Mouse (Mus musculus) retina, postnatal 7 days (tissue): ENCODE measurements at regions not wholly inside any gene's neighbourhood (a gene's known extent, or its start where the extent isn't known, plus 50 kb on each side); places are given as distances from the start of the nearest gene placed in this dataset.

Experiments used
- DNase-seq: peaks from one replicate; pipeline ENCODE4 v3.0.0-alpha.2; 2012; ENCODE audit warnings: low read depth, low spot score

DNA sequence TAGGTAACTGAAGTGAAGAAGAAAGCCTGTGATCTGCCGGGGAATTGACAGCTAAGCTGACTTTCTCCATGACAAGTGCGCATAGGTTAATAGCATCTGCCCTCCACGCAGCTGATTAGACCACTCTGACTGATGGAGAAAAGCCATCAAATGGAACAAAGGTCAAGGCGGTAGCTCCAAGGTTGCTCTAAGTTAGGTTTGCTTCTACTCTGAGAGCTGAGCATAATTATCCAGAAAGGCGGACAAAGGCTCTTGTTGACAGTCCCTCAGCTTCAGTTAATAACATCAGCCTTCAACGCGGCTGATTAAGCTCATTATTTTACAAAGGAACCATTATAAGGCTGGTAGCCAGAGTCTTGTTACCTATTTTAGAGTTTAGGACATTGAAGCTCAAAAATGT is 54.0 kb upstream of the Enpep start:
- no peak for DNase-seq

DNA sequence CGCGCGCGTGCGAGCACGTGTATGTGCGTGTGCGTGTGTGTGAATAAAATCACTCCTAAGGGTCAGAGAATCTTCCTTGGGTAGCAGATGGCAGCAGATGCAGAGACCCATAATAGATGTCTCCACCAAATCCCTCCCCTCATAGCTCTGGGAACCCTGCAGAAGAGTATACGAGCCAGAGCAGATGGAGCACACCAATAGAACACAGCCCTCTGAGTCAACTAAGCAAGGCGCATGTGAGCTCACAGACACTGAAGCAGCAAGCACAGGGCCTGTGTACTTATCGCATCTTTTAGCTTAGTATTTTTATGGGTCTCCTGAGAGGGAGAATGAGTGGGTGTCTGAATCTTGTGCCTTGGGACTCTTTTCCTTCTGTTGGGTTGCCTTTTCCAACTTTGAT is 58.0 kb upstream of the Enpep start:
- DNase-seq = no peak

DNA sequence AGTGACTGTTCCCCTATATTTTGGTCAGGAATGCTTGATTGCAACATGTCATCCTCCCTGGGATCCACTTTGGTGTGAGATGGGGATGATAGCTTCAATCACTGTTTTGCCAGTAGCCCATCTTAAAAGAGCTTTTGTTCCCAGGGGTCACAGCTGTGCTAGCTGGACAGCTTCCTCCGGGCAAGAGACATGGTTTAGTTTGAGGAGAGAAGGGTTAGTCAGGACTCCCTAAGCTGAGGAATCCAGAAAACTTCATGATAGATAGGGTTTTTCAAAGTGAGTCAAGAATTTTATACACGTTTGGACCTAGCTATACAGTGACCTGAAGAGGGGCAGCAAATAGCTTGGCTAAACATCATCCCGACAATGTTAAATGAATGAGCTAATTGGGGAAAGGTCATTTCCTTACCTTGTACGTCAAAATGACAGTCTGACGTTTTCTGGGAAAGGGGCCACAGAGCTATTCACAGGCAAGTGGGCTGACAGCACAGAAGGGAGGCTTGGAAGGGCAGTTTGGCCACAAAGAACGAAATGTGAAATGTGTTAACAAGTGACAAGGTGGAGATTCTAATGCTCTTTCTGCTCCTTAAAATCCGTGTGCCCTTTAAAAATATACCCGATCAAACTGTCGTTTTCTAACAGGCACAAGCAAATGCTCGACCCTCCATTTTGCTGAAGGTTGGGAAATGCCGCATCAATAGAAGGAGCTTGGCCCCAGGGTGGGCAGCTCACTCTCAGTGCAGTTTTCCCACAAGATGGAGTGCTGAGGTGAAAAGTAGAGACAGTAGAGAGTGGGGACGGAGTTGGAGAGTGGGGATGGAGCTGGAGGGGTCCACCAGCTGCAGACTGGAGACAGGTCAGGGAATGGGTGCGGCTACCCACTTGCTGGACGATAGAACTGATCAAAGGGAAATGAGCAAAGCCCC is 59.6 kb upstream of the Enpep start:
- no peak for DNase-seq

DNA sequence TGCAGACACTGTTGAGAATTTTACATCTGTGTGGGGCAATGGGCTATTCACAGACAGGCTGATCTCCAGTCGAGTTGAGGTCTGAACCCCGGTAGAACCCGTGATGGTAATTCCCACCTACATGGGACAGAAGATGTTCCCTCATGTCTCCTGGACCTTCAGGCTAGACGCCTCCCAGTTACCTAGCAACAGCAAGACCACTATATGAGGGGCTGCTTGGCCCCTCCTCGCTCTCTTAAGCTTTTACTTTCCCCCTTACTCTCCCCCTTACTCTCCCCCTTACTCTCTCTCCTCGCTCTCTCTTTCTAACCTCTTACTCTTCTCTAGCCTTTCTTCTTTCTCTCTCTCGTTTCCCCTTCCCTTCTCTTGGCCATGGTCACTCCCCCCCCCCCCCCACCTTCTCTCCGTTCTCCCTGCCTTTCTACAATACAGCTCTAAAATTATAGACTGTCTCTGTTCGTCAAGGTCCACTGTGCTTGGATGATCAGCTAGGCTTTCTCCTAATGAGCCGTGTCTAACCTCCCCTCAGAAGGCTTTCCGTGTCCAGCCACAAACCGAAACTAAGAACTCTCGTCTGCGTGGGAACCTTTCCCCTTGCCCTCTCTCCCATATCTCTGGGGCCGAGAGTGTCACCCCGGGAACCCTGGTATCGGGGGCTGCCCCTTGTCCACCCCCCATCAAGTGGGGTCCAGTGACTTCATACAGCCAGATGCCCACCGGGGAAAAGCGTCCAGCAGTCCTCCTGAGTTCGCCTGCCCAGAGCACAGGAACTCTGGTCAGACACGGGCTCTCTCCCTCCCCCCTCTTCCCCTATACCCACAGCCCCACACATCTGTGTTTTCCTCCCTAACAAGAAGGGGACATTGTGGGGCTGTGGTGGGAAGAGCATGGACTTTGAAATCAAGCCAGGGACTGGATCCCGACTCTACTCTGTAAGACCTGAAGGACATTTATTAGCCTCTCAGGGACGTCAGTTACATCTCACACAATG is 60.6 kb upstream of the Enpep start:
- DNase-seq = no peak

DNA sequence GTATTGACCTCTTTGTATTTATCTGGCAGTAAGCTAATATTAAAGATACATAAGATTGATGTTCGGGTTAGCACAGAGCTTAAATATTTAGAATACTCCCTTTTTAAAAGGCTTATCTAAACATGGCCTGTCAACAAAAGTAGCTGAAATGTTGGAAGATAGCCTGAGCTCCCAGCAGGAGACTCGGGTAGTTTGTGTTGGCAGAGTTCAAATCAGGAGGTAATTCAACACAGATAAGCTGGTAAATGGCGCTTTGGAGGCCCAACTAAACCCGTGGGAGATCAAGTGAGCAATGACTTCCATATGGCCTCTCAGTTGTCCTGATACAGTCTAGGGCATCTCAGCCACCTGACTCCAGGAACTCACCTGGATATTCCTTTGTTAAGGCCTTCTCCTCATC is 65.0 kb upstream of the Enpep start:
- no peak for DNase-seq

DNA sequence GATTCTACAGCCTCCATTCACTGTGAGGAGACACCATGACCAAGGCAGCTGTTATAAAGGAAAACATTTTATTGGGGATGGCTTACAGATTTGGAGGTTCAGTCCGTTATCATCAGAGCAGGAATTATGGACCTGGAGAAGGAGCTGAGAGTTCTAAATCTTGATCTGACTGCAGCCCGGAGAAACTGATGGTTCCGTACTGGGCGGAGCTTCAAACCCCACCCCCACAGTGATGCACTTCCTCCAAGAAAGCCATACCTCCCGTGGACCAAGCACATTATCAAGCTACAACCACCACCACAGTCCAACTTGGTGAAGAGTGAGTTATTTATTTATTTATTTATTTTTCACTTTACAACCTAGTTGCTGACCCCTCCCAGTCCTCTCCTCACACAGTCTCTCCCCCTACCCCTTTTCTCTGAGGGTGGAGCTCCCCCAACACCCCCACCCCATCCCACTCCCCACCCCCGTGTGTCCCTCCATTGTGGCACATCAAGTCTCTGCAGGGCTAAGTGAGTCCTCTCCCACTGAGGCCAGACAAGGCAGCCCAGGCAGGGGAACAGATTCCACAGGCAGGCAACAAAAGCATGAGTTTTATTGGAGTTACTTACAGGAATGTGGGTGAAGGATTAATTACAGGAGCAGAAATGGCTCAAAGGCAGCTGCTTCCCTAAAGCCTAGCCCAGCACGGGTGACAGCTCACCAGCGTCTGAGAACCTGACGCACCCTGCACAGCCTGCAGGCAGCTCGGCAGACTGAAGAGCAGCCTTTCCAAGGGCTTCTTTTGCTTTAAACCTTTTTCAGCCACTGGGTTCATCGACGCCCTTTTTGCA is 67.8 kb upstream of the Enpep start:
- no peak for DNase-seq

DNA sequence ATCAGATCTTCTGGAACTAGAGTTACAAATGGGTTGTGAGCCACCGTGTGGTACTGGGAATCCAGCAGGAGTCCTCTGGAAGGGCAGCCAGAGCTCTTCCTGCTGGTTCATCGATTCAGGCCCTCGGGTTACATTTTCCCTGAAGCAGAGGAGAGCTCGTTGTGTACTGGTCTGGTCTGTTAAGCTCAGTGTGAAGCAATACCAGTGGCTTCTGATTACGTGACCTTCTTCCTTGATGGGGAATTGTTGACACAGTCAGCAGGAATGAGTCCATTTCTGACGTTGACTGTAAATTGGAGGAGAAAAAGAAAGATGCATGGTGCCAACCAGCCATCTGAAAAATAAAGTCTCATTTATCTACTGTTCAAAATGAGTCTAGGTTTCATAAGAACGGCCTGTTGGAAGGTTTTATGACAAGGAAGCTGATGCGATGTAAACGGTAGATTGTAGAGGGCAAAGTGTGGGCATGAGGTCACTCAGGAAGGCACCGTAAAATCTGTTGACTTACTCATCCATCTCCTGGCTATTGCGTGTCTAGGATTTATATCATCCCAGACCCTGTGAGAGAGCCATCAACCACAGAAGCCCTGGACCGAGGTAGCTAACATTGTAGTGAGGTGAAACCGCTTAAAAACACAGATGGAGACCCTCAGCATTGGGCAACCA is 79.0 kb upstream of the Enpep start:
- no peak for DNase-seq

DNA sequence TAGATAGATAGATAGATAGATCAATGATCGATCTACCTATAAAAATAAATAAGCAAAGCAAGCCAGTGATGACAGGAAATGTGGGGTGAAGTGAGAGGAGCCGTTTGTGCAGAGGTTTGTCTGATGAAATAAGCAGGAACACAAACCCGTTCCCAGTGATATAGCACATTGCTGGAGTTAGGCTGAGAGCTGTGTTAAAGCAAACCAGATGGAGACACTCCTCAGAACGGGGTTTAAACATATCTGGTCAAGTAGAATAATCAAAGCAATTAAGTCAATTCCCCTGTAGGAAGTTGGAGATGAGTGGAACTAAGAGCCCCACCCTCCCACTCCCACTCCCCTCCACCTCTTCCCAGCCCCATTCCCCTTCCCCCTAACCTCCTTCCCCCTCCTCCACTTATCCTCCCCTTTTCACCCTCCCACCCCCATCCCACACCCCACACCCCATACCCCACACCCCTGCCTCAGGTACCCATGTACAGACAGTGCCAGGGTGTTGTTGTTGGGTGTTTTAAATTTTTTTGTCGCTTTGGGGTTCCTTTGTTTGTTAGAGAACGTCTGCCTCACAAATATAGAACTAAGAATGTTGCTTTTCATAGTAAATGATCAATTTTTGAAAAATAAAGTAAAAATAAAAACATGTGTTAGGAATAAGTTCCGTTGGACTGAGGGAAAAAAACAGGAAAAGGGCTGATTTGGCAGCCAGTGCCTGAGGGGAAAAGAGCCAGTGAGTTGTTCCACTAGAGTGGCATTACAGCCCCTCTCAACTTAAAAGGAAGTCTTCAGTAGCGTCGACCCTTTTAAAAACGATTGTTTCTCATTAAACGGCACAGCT is 79.8 kb upstream of the Enpep start:
- no peak for DNase-seq

DNA sequence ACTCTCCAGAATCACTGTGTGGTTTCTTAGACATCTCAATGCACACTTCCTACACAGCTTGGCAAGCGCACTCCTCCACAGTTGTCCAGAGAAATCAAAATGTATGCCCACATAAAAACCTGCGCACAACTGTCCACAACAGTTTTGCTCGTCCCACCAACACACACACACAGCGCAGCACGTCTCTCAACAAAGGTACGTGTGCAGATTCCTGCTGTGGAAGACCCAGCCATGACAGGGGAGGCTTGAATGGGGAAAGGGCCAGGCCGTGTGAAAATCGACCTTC is 80.4 kb upstream of the Enpep start:
- DNase-seq = no peak

DNA sequence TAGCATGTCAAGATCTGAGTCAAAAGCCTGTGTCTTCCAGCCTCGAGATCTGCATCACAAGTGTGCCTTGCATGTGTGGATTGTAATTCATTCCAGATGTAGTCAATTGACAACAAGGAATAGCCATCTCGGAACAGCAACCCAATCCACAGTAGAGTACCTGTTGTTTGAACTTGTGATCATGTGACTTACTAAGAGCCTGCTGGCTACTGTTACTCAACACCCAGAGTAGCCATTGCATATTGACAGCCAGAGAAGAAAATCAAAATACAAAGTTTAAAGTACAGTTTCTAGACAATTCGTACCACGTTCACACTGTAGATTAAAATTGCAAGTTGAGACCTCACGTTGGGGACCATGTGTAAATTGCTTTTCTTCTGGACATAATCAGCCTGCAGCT is 83.1 kb upstream of the Enpep start:
- DNase-seq = no peak

DNA sequence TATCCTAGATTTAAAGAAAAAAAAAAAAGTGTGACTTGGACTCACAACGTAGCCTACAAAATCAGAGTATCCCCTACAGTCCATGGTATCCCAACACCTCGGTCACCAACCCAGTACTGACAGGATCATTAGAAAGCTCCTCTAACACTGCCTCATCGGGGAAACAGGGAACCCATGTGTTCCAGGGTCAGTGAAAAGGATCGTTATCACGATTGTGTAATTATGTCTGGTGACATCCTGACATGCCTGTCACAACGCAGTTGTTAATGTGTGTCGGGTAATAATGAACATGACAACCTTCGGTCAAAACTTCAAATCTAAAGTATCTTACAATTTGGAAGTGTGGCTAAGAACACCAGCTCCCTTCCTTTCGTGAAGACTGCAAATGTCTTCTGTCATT is 83.8 kb upstream of the Enpep start:
- DNase-seq = no peak

DNA sequence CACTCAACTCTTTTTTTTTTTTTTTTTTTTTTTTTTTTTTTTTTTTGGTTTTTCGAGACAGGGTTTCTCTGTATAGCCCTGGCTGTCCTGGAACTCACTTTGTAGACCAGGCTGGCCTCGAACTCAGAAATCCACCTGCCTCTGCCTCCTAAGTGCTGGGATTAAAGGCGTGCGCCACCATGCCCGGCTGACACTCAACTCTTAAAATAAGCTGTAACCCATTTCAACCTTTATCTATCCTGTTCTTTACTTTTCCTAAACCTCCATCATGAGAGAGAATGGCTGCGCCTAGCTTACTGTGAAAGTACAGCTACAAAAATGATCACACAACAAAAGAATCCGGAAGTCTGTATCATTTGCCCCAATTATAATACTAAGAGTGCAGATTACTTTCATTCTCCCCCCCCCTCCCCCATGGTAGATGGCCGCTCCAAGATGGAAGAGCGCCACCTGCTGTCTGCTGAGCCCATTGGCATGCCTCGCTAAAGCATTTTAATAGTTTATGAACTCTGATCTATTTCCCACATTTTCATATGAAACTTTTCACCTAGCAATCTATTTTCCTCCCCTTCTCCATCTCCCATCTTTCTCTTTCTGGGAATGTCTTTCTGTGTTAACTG is 89.2 kb upstream of the Enpep start:
- DNase-seq = peak; percentile 17

DNA sequence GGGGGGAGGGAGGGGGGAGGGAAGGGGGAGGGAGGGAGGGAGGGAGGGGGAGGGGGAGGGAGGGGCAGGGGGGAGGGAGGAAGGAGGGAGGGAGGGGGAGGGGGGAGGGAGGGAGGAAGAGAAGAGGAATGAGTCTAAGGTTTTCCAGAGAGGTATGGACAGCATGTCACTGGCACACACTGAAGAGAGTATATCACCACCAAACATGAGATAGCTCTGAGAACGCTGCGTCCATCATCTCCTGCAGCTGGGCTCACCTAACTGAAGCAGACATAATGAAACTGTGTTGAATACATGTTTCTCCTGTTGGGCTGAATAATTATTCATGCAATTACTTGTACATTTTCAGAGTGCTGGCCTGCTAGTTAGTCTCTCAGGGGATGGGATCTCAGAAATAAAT is 96.2 kb upstream of the Enpep start:
- DNase-seq = no peak

DNA sequence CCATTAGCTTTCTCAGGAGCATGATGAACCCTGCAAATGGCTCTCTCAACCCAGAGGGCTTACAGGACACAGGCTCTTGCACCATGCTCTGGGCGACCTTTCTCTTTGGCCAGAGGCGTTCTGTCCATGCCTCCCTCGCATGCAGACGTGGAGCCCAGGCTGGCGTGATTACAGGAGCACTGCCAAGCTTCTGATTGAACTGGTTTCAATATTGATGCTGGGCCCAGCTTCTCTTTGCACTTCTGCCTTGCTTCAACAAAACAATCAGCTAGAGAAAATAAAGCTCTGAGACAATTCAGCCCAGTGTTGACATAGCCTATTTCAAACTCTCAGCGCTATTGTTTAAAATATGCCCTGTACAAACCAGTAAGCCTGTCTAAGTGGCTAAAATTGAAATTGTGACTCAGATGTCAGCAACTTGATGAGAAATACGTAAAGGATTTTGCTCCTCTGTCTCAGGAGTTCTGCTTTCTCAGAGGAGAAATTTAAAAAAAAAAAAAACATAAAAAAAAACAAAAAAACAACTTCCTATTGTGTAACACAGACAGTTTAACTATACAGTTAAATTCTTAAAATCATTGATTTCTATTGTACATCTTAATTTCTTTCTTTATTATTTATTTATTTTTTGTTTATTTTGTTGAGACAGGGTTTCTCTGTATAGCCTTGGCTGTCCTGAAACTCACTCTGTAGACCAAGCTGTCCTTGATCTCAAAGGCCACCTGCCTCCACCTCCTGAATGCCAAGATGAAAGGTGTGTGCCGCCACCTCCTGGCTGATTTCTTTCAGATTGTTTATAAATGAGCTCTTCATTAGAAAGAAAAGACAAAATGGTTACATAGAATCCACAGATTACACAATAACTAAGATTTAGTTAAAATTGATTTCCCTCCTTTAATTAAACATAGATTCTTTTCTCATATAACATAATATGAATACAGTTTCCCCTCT is 96.9 kb upstream of the Enpep start:
- no peak for DNase-seq

DNA sequence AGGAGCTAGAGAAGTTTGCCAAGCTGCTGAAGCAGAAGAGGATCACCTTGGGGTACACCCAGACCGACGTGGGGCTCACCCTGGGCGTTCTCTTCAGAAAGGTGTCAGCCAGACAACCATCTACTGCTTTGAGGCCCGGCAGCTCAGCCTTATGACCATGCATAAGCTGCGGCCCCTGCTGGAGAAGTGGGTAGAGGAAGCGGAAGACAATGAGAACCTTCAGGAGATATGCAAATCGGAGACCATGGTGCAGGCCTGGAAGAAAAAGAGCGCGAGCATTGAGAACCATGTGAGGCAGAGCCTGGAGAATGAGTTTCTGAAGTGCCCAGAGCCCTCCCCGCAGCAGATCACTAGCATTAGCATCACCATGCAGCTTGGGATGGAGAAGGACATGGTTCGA is 98.1 kb upstream of the Elovl6 start:
- DNase-seq = no peak

DNA sequence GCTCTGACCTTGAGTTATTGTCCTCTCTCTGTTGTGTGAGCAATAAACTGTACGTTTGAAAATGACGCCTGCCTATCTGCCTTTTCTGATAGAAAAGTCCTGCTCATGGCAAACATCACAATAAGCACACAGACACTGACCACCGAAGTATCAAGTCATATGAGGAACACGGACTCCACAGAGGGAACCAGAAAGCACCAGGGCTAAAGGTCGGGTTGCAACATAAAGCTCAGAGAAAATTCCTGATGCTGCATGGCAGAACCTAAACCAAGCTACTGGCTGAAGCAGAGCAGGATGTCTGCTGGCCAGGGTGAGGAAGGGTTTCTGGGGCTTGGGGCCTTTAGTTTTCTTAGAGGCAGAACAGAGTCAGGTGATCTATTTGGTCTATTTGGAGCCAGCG is 94.5 kb upstream of the Elovl6 start:
- DNase-seq = no peak

DNA sequence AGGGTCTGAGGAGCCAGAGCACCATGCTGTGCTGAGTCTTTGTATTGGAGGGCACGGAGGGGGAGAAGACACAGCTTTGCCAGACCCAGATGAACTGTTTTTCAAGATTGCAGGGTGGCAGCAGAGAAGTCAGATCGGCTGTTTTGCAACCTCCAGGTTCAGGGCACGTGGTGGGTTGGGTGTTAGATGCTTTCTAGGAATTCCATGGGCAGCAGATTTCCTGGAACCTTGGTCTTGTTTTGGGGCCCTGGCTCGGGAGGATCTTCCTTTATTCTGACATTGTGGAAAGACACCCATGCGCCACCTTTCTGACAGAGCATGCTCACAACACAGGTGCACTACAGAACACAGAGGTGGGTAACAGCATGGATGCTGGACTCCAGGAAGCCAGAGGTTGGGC is 89.4 kb upstream of the Elovl6 start:
- no peak for DNase-seq

DNA sequence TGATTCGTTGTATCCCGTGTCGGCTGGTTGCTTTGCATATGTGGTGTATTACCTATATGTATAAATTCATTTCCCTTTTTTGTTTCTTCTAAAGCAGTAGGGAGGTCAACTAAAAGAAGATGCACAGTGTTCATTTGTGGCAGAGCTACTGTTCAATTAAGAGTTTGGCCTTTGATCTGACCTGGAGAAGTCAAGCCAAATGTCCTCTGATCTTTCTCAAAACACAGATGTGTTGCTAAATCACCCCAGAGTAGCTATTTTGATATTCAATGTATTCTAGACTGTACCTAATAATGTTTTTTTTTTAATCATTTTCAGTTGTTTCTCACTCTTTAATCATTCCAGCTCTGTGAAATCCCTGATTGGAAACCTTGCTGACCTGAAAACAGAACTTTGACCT is 87.9 kb upstream of the Elovl6 start:
- DNase-seq = no peak

DNA sequence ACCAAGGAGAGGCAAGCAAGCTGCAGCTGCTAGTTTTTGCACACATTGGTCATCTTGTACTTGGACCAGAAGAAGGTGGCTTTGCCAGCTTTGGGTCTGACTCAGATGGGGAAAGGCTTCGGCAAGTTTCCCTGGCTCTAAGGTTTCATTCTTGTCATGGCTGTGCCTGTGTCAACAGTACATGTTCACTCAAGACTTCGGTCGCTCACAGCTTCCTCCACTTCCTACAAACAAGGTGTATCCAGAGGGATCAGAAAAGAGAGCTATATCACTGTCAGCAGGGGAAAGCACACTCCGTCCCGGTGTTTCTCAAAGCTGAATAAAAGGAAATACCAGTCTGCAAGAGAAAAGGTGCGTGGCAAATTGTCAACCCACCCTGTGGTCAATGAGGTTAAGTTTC is 86.2 kb upstream of the Elovl6 start:
- no peak for DNase-seq
